Mouse (Mus musculus) mouse embryonic stem cell (cell line): ENCODE data around the gene Mmp14.

ENCODE experiments used
- in situ Hi-C, 2 experiments: fragments of 300-500 bp; cut with MboI; formaldehyde crosslinking; loops; 1 replicate in 1 of 2; 3 replicates in 1 of 2; pipeline ENCODE4 v1.14.3; 2019 to 2020; ENCODE audit warnings: low sequenced_read_pairs in 2 of 2, low pct_unique_long_range_greater_than_20kb in 1 of 2, mixed read lengths in 1 of 2; ENCODE audit not compliant: unreplicated experiment in 1 of 2

The Mmp14 gene

DNA sequence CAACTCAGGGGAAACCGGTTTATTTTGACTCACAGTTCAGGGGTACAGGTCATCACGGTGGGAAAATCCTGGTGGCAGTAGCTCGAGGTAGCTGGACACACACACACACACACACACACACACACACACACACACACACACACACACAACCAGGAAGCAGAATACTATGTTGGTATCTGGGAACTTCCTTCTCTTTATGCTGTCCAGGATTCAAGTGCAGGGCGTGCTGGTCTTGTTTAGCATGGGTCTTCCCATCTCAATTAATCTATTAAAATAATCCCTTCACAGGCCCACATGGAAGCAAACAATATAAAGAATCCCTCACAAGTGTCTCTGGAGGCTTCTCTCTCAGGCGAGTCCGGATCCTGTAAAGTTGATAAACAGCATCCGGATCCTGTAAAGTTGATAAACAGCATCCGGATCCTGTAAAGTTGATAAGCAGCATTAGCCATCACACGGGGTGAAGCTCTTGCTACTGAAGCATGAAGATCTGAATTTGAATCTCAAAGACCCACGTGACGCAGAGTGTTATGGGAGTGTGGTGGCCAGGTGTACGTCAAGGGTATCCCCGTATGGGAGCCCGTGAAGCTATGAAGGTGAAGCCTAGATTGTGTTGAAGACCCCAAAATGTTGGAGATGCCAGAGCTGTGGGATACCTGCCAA, 26.6 kb downstream of the Mmp14 start:
- in situ Hi-C loops: loop anchor here (25.0 kb wide), 1 partner anchor 396 kb away; no protein-coding TSS in a partner anchor

DNA sequence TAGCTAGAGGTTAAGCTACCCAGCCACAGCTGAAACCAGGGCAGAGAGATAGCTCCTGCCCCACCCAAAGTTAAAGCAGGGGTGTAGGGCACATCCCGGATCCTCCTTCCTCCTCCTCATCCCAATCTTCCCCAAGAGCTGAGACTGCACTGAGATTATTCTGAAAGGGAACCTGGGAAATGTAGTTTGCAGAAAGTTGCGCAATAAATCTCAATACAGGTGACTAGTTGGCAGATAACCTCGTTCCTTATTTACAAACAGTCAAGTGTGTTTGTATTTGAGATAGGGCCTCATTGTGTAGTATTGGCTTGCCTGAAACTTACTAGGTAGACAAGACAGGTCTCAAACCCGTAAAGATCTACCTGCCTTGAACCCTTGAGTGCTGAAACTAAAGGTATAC, 30.7 kb downstream of the Mmp14 start:
- in situ Hi-C loops: loop anchor here (5.0 to 25.0 kb wide), 2 partner anchors 35 to 400 kb away; partner anchors contain the start of gene Mrpl52 (in 1 of the 2)

DNA sequence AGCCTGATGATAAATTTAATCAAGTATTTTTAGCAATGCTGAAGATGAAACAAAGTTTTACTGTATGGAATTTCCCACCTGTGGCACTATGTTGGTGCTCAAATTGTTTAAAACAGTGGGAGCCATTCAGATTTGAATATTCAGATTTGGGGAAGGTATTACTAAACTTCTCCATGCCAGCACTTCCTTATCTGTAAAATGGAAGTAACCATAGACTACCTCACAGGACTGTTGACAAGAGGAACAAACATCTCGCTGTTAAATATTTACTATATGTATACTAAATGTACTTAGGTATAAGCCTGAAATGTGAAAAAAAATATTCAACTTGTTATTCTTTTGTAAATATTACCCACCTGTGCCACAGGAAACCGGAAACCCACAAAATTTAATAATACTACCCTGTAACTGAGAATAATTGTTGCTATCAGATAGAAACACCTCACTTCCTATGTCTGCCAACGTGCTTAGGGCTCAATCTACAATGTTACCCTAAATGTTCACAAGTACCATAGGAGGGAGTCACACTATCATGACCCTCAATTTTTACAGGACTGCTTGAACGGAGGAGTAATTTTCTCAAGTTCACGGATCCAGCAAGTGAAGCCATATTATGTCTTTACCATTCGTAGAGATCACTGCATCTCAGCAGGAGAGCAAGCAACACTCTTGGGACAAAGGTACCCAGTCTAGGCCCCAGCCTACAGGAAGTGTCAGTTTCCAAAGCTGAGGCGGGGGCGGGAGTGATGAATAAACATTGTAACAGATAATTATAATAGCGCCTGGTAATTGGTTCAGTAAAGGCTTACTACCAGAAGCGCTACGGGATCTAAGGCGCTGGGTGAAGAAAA, 31.9 kb downstream of the Mmp14 start:
- in situ Hi-C loops: loop anchor here (5.0 to 25.0 kb wide), 2 partner anchors 36 to 401 kb away; partner anchors contain the start of gene Mrpl52 (in 1 of the 2)

DNA sequence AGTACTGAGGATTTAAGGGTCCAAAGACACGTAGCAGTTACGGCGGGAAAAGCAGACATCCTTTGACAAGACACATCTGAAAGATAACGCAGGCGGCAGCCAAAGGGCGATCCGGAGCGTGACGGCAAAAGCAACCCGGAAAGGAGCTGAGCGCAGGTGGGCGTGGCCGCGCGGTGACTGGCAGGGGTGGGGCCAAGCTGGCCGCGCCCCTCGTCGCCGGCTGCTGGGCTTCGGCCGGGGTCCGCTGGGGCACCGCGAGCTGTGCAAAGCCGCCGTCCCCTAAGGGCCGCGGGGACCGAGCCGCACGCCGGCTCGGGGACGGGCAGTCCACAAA, 32.5 kb downstream of the Mmp14 start, which contains the start of gene Lrp10:
Gene Lrp10 (plus strand): TSS at position 179 of the 334 bp plus-strand sequence.
- in situ Hi-C loops: loop anchor here (5.0 to 25.0 kb wide), 2 partner anchors 37 to 402 kb away; partner anchors contain the start of gene Mrpl52 (in 1 of the 2)

DNA sequence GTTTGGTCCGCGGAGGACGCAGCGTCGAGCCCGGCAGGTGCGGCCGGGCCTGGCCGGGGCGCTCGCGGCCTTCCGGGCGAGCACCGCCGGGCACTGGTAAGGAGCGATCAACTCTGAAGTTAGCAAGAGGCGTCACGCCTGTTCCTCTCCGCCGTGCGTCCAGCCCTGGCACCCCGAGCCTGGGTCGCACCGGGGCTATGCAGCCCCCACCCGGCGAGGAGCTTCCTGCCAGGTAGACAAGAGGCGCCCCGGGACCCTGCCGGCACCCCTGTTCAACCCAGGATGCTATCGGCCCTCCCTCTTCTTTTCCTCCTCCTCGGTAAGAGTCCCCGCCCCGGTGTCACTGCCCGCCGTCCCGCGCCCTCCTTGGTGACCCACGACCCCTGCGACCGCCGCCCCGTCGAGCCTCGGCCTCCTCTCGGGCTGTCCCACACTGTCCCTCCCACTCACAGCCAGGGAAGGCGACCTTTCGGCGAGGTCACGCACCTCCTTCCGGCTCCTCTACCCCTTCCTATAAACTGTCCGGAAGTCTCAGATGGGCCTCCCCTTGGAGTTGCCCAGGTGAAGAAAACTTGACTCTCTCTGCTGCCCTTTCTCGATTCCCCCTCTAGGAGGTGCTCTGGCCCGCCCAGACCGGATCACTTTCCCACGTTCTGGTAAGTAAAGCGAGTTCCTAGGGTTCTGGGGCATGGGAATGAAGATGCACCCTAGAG, 33.0 kb downstream of the Mmp14 start:
- in situ Hi-C loops: loop anchor here (5.0 to 25.0 kb wide), 2 partner anchors 37 to 402 kb away; partner anchors contain the start of gene Mrpl52 (in 1 of the 2)

DNA sequence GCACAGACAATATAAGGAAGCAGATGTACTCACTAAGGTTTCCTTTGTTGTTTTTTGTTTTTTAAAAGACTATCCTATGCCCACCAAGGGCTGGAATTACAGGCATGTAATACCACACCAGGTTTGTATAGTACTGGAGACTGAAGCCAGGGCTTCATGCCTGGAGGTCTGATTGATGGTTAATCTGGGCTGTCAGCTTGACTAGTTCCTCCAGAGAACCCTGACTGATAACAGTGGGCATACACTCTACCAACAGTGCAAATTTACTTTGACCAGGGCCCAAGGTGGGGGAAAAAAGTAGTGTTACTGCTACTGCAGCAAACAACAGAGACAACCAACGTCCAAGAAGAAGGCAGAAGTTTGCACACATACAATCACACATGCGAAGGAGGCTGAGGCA, 40.1 kb downstream of the Mmp14 start:
- in situ Hi-C loops: loop anchor here (25.0 kb wide), 1 partner anchor 409 kb away; no protein-coding TSS in a partner anchor

DNA sequence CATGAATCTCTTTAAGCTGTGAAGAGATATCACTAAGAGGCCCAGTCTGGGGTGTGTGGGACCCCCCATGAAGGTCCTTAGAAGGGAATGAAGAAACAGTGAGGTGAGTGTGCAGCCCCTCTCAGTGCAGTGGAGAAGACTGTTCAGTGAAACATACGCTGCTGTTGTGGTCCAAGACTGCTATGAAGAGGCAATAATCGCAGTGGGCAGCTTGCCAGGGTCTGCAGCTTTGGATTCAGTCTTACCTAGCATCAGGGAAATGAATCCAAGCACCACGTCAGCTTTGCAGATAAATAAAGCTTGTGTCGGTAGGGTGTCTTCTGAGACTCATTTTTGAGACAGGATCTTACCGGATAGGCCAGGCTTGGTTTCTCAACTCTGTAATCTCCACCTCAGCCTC, 41.3 kb downstream of the Mmp14 start:
- in situ Hi-C loops: loop anchor here (25.0 kb wide), 1 partner anchor 410 kb away; no protein-coding TSS in a partner anchor

DNA sequence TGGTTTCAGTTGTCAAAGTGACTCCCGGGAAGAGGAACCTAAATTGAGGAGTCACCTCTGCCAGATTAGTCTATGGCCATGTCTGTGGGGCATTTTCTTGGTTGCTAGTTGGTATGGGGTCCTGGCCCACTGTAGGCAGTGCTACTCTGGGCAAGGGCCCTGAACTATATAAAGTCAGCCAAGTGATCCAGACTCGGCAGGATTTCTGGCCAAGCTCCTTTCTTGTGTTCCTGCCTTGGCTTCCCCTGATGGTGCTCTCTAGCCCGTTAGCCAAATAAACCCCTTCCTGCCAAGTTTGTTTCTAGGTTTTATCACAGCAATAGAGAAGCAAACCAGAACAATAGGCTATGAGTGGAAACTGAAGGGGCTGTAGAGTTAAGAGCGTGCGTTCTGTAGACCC, 43.3 kb downstream of the Mmp14 start:
- in situ Hi-C loops: loop anchor here (25.0 kb wide), 1 partner anchor 412 kb away; no protein-coding TSS in a partner anchor

DNA sequence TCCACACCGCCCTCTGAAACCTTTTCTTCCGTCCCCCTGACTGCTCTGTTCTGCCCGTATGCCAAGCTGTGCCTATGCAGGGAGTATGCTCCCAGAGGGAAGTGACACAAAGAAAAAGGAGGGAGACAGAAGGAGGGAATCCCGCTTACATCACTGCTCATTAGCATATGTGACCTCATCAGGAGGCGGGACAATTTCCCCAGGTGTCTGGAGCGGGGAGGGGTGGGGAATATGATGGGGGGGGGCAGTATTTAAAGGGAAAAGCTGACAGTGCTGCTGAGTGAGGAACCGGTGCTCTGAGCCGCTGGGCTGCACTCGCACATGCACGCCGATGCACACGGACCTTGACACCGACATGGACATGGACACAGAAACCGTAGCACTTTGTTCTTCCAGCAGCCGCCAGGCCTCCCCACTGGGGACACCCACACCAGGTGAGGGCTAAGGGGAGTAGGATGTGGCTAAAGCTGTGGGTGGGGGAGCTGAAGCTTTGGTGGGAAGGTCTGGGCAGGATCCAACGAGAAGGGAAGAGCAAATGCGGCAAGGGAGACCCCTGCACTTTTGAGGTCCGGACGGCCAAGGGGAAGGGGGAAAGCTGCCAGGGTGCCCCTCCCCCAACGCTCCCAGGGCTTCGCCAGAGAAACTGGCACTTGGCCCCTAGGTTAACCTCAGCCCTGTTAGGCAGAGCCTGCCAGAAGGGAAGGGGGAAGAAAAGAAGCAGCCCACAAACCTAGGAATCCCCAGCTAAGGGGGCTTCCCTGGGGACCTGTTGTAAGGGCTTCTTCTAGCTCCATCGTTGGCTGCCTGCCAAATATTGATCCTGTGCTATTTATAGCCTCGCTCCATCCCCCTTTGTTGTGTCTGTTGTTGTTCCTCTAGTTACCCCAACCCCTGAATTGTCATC, 44.8 kb downstream of the Mmp14 start, which contains the start of gene Rem2:
Gene Rem2 (plus strand): TSS at position 160 of the 904 bp plus-strand sequence.
- in situ Hi-C loops: no loop called here

DNA sequence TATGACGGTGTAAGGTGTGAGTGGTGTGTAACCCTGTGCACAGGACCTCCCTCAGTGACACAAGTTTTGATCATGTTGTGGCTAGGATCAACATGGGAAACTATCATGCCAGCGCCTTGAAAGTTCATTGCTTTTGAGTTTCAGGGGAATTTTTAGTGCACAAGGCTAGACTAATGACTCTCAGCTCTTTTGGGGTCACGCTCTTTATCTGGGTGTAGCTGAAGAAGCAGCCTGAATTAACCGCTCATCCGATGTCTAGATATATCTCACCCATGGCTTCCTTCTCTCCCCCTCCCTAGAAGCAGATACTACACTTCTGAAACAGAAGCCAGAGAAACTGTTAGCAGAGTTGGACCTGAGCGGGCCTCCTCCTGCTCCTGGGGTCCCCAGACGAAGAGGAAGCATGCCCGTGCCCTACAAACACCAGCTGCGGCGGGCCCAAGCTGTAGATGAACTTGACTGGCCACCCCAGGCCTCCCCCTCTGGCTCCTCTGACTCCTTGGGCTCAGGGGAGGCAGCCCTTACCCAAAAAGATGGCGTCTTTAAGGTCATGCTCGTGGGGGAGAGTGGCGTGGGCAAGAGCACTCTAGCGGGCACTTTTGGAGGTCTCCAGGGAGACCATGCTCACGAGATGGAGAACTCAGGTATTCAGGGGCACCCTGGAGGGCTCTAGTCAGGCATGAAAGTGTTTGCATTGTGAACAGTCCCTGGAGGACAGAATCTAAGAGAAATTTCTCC, 45.9 kb downstream of the Mmp14 start:
- in situ Hi-C loops: no loop called here

DNA sequence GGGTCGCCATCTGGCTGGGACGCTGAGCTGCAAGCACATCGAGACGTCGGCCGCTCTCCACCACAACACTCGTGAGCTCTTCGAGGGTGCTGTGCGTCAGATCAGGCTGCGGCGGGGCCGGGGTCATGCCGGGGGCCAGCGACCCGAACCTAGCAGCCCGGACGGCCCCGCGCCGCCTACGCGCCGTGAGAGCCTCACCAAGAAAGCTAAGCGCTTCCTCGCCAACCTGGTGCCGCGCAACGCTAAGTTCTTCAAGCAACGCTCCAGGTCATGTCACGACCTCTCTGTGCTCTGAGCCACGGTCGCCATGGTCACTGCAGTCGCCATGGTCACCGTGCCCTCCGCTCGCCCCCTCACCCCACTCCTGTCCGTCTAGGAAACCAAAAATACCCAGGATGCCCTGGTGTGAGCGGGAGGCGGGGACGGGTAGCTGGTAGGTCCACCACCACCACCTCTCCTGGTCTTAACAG, 48.1 kb downstream of the Mmp14 start:
- in situ Hi-C loops: no loop called here

DNA sequence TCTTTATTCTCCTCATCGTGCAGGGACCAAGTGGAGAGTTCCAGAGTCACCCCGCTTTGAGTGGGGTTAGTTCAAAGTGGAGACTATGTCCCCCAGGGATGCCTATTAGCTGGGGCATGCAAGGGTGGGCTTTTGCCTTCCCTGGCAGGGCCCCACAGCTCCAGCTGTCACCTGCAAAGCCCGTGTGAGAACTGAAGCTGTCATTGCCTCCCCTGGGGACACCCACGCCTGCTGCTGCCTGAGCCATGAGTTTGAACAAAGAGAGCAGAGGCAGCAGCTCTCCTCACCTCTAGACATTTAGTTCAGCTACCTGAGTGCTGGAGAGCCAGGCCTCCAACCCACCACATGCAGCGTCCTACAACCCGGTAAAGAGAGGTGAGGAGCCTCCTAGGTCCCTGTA, 49.3 kb downstream of the Mmp14 start:
- in situ Hi-C loops: no loop called here

DNA sequence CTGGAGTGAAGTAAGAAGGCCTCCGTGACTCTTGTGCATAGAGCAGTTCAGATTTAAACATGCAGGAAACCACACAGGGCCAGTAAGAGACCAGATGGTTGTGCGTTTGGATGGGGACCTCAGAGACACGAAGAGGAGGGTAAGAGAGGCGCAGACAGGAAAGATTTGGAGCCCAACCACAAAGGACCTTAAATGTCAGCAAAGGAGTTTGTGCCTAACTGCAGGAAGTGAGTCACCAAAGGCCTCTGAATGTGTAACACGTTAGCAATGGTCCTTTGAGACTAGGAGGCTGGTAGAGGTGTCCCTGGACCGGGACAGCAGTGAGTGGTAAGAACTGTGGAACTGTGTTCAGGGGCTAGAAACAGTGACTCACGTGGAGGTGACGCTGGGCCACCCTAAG, 50.0 kb downstream of the Mmp14 start:
- in situ Hi-C loops: no loop called here

DNA sequence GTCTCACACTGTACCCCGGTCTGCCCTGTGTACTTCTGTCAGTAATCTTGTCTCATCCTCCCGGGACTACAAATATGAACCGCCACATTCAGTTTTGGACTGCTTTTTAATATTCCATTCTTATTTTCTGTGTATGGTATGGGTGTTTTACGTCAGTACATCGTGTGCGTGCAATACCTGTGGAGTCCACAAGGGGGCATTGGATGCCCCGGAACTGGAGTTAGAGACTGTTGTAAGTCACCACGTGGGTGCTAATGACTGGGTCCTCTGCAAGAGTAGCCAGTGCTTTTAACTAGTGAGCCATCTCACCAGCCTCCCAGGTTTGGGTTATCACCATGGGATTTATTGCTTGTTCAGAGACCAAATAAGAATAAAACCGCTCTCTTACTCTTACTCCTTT, 51.1 kb downstream of the Mmp14 start:
- in situ Hi-C loops: no loop called here

DNA sequence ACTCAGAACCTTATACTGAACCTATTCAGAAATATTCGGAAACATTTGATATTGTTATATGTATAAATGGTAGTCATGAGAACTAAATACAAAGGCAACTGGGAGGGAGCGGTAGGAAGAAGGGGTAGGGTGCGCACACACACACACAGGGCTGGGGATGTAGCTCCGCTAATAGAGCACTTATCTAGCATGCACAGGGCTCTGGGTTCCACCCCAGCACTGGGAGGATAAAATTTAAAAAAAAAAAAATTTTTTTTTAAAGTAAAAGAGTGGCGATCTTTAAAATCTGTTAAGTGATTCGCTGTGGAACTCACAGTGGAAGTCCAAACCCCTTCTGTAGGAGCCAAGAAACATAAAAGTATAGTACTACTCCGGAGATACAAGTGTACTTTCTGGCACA, 54.5 kb downstream of the Mmp14 start:
- in situ Hi-C loops: no loop called here

DNA sequence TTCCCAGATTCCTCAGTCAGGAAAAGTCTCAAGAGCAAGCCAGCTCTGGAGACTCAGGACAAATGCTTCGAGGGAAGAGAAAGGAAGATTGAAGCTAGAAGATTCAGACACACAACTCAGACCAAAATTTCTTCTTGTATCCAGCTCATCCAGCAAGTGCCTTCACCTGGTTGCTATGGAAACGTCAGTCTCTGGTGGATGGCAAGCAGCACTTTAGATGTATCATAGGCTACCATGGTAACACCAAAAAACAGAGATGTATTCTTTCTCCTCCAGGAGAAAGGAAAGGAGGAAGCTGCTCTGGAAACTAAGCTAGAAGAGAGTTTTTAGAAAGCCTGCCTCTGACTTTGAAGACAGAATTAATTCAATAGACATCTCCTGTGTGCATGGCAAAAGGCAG, 56.3 kb downstream of the Mmp14 start:
- in situ Hi-C loops: no loop called here

DNA sequence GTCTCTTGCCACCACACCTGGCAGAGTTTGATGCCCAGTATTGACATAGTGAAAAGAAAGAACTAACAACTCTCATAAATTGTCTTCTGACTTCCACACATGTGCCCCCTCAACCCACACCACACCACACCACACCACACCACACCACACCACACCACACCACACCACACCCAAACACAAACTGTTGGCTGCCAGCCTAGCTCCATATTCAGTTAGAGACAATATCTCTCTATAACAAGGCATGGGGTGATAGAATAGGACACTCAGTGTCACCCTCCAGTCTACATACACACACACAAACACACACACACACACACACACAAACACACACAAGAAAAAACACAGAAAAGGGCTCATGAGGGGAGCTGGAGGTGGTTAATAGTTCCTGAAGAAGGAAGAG, 56.9 kb downstream of the Mmp14 start:
- in situ Hi-C loops: no loop called here
